Mouse (Mus musculus) T-cell, adult 2 months (primary cell): ENCODE data around the gene Gpr108.
A peak's percentile ranks its signal among the peaks of the same experiment; 100 is the strongest.

ENCODE experiments used
- DNase-seq: peaks from one replicate; pipeline ENCODE4 v3.0.0; 2022; ENCODE audit warnings: low spot score

Gene Gpr108

GRCm38 (mm10) chr17:57271301-57271700, 23.1 kb upstream of the Gpr108 start:
- no peak for DNase-seq

- DNase-seq = no peak
Measured at GRCm38 (mm10) chr17:57267556-57268126, 19.4 kb upstream of the Gpr108 start.

GRCm38 (mm10) chr17:57264972-57265945, 17.0 kb upstream of the Gpr108 start:
- no peak for DNase-seq

- DNase-seq = peak; percentile 34
Measured at GRCm38 (mm10) chr17:57264164-57264563, 15.9 kb upstream of the Gpr108 start.

- DNase-seq = no peak
Measured at GRCm38 (mm10) chr17:57262901-57263550, 14.8 kb upstream of the Gpr108 start.

GRCm38 (mm10) chr17:57261796-57262195, 13.6 kb upstream of the Gpr108 start:
- no peak for DNase-seq

- DNase-seq = no peak
Measured at GRCm38 (mm10) chr17:57261286-57261685, 13.0 kb upstream of the Gpr108 start.

- DNase-seq = no peak
Measured at GRCm38 (mm10) chr17:57260351-57260750, 12.1 kb upstream of the Gpr108 start.

GRCm38 (mm10) chr17:57259742-57260141, 11.5 kb upstream of the Gpr108 start:
- DNase-seq = no peak

GRCm38 (mm10) chr17:57258191-57258590, 9.9 kb upstream of the Gpr108 start:
- no peak for DNase-seq

GRCm38 (mm10) chr17:57256921-57257485, 8.8 kb upstream of the Gpr108 start:
- no peak for DNase-seq

- no peak for DNase-seq
Measured at GRCm38 (mm10) chr17:57255354-57255753, 7.1 kb upstream of the Gpr108 start.

GRCm38 (mm10) chr17:57253306-57253705, 5.1 kb upstream of the Gpr108 start:
- DNase-seq = no peak

GRCm38 (mm10) chr17:57251431-57251830, 3.2 kb upstream of the Gpr108 start:
- no peak for DNase-seq

GRCm38 (mm10) chr17:57250461-57251160, 2.4 kb upstream of the Gpr108 start:
- DNase-seq = no peak

GRCm38 (mm10) chr17:57249186-57250181, 1.2 kb upstream of the Gpr108 start, which contains the start of gene Trip10:
TSS of gene Trip10 (plus strand) at chr17:57249455.
- DNase-seq = peak; percentile 92

- no peak for DNase-seq
Measured at GRCm38 (mm10) chr17:57248771-57249170, 525 bp upstream of the Gpr108 start.

- peak; percentile 94 for DNase-seq
Measured at GRCm38 (mm10) chr17:57247393-57248200, 649 bp downstream of the Gpr108 start.

GRCm38 (mm10) chr17:57246663-57247392, 1.4 kb downstream of the Gpr108 start:
- no peak for DNase-seq
